Mouse (Mus musculus): ENCODE results near the gene Tulp1. TPM values are rescaled to one million over a fixed set of nuclear protein-coding genes. Genes with fewer than 3 reads are reported as not detected.

Gene Tulp1
- total RNA-seq, 1 experiment from 2014 or later, result not detected

Other genes starting within 250 kb of the Tulp1 start
- gene Scube3, start 223.1 kb downstream of the Tulp1 start, total RNA-seq (2017), result 0.12 TPM in 1 of 2 replicates, not detected in the other
- gene Zfp523, start 188.1 kb downstream of the Tulp1 start, total RNA-seq (2017), result 9.0 and 12.8 TPM in 2 replicates
- gene Def6, start 157.4 kb downstream of the Tulp1 start, total RNA-seq (2017), result 110 and 136 TPM in 2 replicates
- 12.6 and 19.4 TPM in 2 replicates for gene Ppard, start 132.5 kb downstream of the Tulp1 start, total RNA-seq (2017)
- 11.9 and 23.3 TPM in 2 replicates for gene Fance, start 51.7 kb downstream of the Tulp1 start, total RNA-seq (2017)
- 433 and 443 TPM in 2 replicates for gene Rpl10a, start 36.8 kb downstream of the Tulp1 start, total RNA-seq (2017)
- not detected in 2 replicates for gene Tead3, start 14.4 kb downstream of the Tulp1 start, total RNA-seq (2017)
- 18.0 and 19.4 TPM in 2 replicates for gene Fkbp5, start 152.3 kb upstream of the Tulp1 start, total RNA-seq (2017)
- gene Armc12, start 165.6 kb upstream of the Tulp1 start, total RNA-seq (2017), result 0.61 TPM in 1 of 2 replicates, not detected in the other
- not detected in 2 replicates for gene Clpsl2, start 184.2 kb upstream of the Tulp1 start, total RNA-seq (2017)
- gene Clps, start 195.5 kb upstream of the Tulp1 start, total RNA-seq (2017), result not detected in 2 replicates
- gene Lhfpl5, start 210.4 kb upstream of the Tulp1 start, total RNA-seq (2017), result not detected in 2 replicates

Measured in neutrophil, adult 5-6 weeks (primary cell).